Mouse (Mus musculus) neural tube, embryonic 15.5 days (tissue): ENCODE data around the gene Tiprl. TPM values are rescaled to one million over a fixed set of nuclear protein-coding genes. Genes with fewer than 3 reads are reported as not detected.

Experiments
- ATAC-seq: fragments of 200-750 bp; cut with Nextera tagmentation; 2 replicates; pipeline ENCODE4 v1.8.0; 2017; ENCODE audit warnings: mild to moderate bottlenecking, moderate TSS enrichment, moderate library complexity; ENCODE audit not compliant: low FRiP score
- H3K27ac ChIP-seq: fragments of 300-500 bp; sonication (generic); replicated peaks from 2 replicates; pipeline ENCODE4 v1.5.1; 2015; ENCODE audit warnings: mild to moderate bottlenecking, inconsistent platforms
- H3K27me3 ChIP-seq: fragments of 300-500 bp; sonication (generic); replicated peaks from 2 replicates; pipeline ENCODE4 v1.6.1; 2015; ENCODE audit warnings: inconsistent platforms
- H3K36me3 ChIP-seq: fragments of 300-500 bp; sonication (generic); 2 replicates; pipeline ENCODE4 v1.6.1; 2015; ENCODE audit warnings: inconsistent platforms
- H3K4me1 ChIP-seq: fragments of 300-500 bp; sonication (generic); 2 replicates; pipeline ENCODE4 v1.6.1; 2015; ENCODE audit warnings: inconsistent platforms
- H3K4me2 ChIP-seq: fragments of 300-500 bp; sonication (generic); 2 replicates; pipeline ENCODE4 v1.6.1; 2015; ENCODE audit warnings: inconsistent platforms, mild to moderate bottlenecking, moderate library complexity
- H3K4me3 ChIP-seq: fragments of 300-500 bp; sonication (generic); replicated peaks from 2 replicates; pipeline ENCODE4 v1.5.1; 2015; ENCODE audit warnings: mild to moderate bottlenecking, inconsistent platforms
- H3K9ac ChIP-seq: fragments of 300-500 bp; sonication (generic); replicated peaks from 2 replicates; pipeline ENCODE4 v1.6.1; 2015; ENCODE audit warnings: mild to moderate bottlenecking, inconsistent platforms
- H3K9me3 ChIP-seq: fragments of 300-500 bp; sonication (generic); replicated peaks from 2 replicates; pipeline ENCODE4 v1.6.1; 2016; ENCODE audit warnings: inconsistent platforms
- WGBS: fragments of 180-500 bp; shearing (Covaris S2); methylation state at CpG from one replicate; pipeline ENCODE4 v1.1.7; 2015; ENCODE audit warnings: mixed read lengths; 5-methylcytosine and 5-hydroxymethylcytosine counted together
- polyA plus RNA-seq: library from polyadenylated mRNA; unstranded; fragments of >200 nt; fragmentation: Nextera tagmentation; extraction: Ambion mirVana; gene quantifications from 2 replicates; pipeline ENCODE4 v1.2.1, GENCODE M21; 2015

Gene Tiprl
- polyA plus RNA-seq = 126 and 138 TPM in 2 replicates

GRCm38 (mm10) chr1:165236321-165237298 lies at the start of gene Tiprl:
Gene Tiprl, minus strand, starts transcription at chr1:165236996.
- ATAC-seq = peak; percentile 99
- peaks cover 21% of the 10 kb centered on the region for H3K4me1 ChIP-seq
- WGBS = under 1% methylated on average over 76 of the region's 76 CpGs

GRCm38 (mm10) chr1:165284096-165284495 lies 47.3 kb upstream of the Tiprl start:
- no peaks in the 10 kb centered on the region for H3K36me3 ChIP-seq
- peak overlapping the region; percentile 85 for H3K4me3 ChIP-seq
- no peaks in the 10 kb centered on the region for H3K9me3 ChIP-seq
- H3K27ac ChIP-seq = no peak overlapping the region
- ATAC-seq = no peak
- H3K9ac ChIP-seq = no peak overlapping the region
- peak overlapping the region; percentile 78 for H3K4me2 ChIP-seq
- H3K4me1 ChIP-seq = peaks cover 36% of the 10 kb centered on the region
- H3K27me3 ChIP-seq = no peaks in the 10 kb centered on the region
- WGBS = 57% methylated on average over 7 of the region's 7 CpGs

More at GRCm38 (mm10) chr1:165236321-165237298, at the start of gene Tiprl:
- H3K4me2 ChIP-seq = peak within 1 kb of the TSS; percentile 82
- H3K27me3 ChIP-seq = no peaks in the 10 kb centered on the region
- H3K4me3 ChIP-seq = peak within 1 kb of the TSS; percentile 80
- peak within 1 kb of the TSS; percentile 91 for H3K27ac ChIP-seq
- H3K9ac ChIP-seq = peak within 1 kb of the TSS; percentile 85
- no peaks in the 10 kb centered on the region for H3K9me3 ChIP-seq
- no peaks in the 10 kb centered on the region for H3K36me3 ChIP-seq

- Histone ChIP-seq H3K27ac (peak overlapping the region; percentile 84; the same call in 1 of the 2 replicates), H3K36me3 (no peaks in the 10 kb centered on the region), H3K4me2 (peak overlapping the region; percentile 78), H3K9me3 (no peaks in the 10 kb centered on the region), H3K4me3 (peak overlapping the region; percentile 85), H3K9ac (peak overlapping the region; percentile 87), H3K27me3 (no peaks in the 10 kb centered on the region), H3K4me1 (peaks cover 36% of the 10 kb centered on the region)
- WGBS = 16% methylated on average over 7 of the region's 7 CpGs
- no peak for ATAC-seq
Observed at GRCm38 (mm10) chr1:165282967-165283345, 46.2 kb upstream of the Tiprl start.

- H3K9me3 ChIP-seq = no peaks in the 10 kb centered on the region
- ATAC-seq = peak; percentile 57
- H3K9ac ChIP-seq = peak overlapping the region; percentile 87
- under 1% methylated on average over 35 of the region's 35 CpGs for whole genome bisulfite sequencing
- peak overlapping the region; percentile 84 for H3K27ac ChIP-seq
- peak overlapping the region; percentile 85 for H3K4me3 ChIP-seq
- peaks cover 36% of the 10 kb centered on the region for H3K4me1 ChIP-seq
- no peaks in the 10 kb centered on the region for H3K27me3 ChIP-seq
- H3K4me2 ChIP-seq = peak overlapping the region; percentile 78
- H3K36me3 ChIP-seq = no peaks in the 10 kb centered on the region
Observed at GRCm38 (mm10) chr1:165282222-165282966, 45.6 kb upstream of the Tiprl start.

- ATAC-seq = peak; percentile 83
- Histone ChIP-seq H3K4me1 (peaks cover 36% of the 10 kb centered on the region), H3K4me3 (peak overlapping the region; percentile 85), H3K9ac (peak overlapping the region; percentile 87), H3K36me3 (no peaks in the 10 kb centered on the region), H3K27ac (peak overlapping the region; percentile 84), H3K27me3 (no peaks in the 10 kb centered on the region), H3K9me3 (no peaks in the 10 kb centered on the region), H3K4me2 (peak overlapping the region; percentile 78)
- under 1% methylated on average over 52 of the region's 71 CpGs for WGBS
Observed at GRCm38 (mm10) chr1:165281351-165282221, 44.8 kb upstream of the Tiprl start.

- 9% methylated on average over 10 of the region's 10 CpGs for WGBS
Observed at GRCm38 (mm10) chr1:165280741-165281140, 43.9 kb upstream of the Tiprl start.

GRCm38 (mm10) chr1:165274946-165275345 lies 38.1 kb upstream of the Tiprl start:
- no peaks in the 10 kb centered on the region for H3K9me3 ChIP-seq
- H3K9ac ChIP-seq = no peak overlapping the region
- no peaks in the 10 kb centered on the region for H3K27me3 ChIP-seq
- no peak overlapping the region for H3K4me2 ChIP-seq
- peaks cover under 1% of the 10 kb centered on the region; the same call in 1 of the 2 replicates for H3K4me1 ChIP-seq
- 90% methylated on average over 6 of the region's 6 CpGs for WGBS
- no peaks in the 10 kb centered on the region for H3K36me3 ChIP-seq
- H3K4me3 ChIP-seq = no peak overlapping the region
- no peak for ATAC-seq
- no peak overlapping the region for H3K27ac ChIP-seq

More at GRCm38 (mm10) chr1:165280741-165281140, 43.9 kb upstream of the Tiprl start:
- Histone ChIP-seq H3K36me3 (no peaks in the 10 kb centered on the region), H3K9ac (peak overlapping the region; percentile 87; the same call in 1 of the 2 replicates), H3K27ac (peak overlapping the region; percentile 84), H3K27me3 (no peaks in the 10 kb centered on the region), H3K4me1 (peaks cover 36% of the 10 kb centered on the region), H3K4me2 (peak overlapping the region; percentile 78), H3K9me3 (no peaks in the 10 kb centered on the region), H3K4me3 (peak overlapping the region; percentile 85)
- no peak for ATAC-seq

GRCm38 (mm10) chr1:165252027-165252671 lies 15.4 kb upstream of the Tiprl start:
- no peak overlapping the region for H3K9ac ChIP-seq
- no peaks in the 10 kb centered on the region for H3K4me1 ChIP-seq
- WGBS = 49% methylated on average over 11 of the region's 11 CpGs
- H3K36me3 ChIP-seq = no peaks in the 10 kb centered on the region
- no peak overlapping the region for H3K4me2 ChIP-seq
- ATAC-seq = no peak
- H3K27ac ChIP-seq = no peak overlapping the region
- no peaks in the 10 kb centered on the region for H3K9me3 ChIP-seq
- no peak overlapping the region for H3K4me3 ChIP-seq
- no peaks in the 10 kb centered on the region for H3K27me3 ChIP-seq

- 90% methylated on average over 2 of the region's 2 CpGs for WGBS
- no peak overlapping the region for H3K9ac ChIP-seq
Observed at GRCm38 (mm10) chr1:165250546-165250945, 13.8 kb upstream of the Tiprl start.

GRCm38 (mm10) chr1:165248842-165249241 lies 12.0 kb upstream of the Tiprl start:
- 68% methylated on average over 4 of the region's 4 CpGs for WGBS
- H3K4me3 ChIP-seq = no peak overlapping the region

More at GRCm38 (mm10) chr1:165250546-165250945, 13.8 kb upstream of the Tiprl start:
- H3K9me3 ChIP-seq = no peaks in the 10 kb centered on the region
- H3K4me2 ChIP-seq = no peak overlapping the region
- no peak overlapping the region for H3K4me3 ChIP-seq
- no peaks in the 10 kb centered on the region for H3K36me3 ChIP-seq
- no peak for ATAC-seq
- no peaks in the 10 kb centered on the region for H3K4me1 ChIP-seq
- no peaks in the 10 kb centered on the region for H3K27me3 ChIP-seq
- H3K27ac ChIP-seq = no peak overlapping the region

More at GRCm38 (mm10) chr1:165248842-165249241, 12.0 kb upstream of the Tiprl start:
- no peaks in the 10 kb centered on the region for H3K9me3 ChIP-seq
- no peaks in the 10 kb centered on the region for H3K36me3 ChIP-seq
- H3K4me2 ChIP-seq = no peak overlapping the region
- ATAC-seq = no peak
- H3K27ac ChIP-seq = no peak overlapping the region
- no peaks in the 10 kb centered on the region for H3K27me3 ChIP-seq
- no peak overlapping the region for H3K9ac ChIP-seq
- H3K4me1 ChIP-seq = no peaks in the 10 kb centered on the region
